ENCODE assay signal across 9 mouse cellular contexts in genomic region chr11:69092386-69092751, GRCm38 (mm10). TPM values are rescaled to one million over a fixed set of nuclear protein-coding genes. Genes with fewer than 3 reads are reported as not detected.
DNase-seq lines count a peak whose midpoint lies in the region; ATAC-seq and TF ChIP-seq lines count a peak whose summit lies in the region.
"Had no signal": no experiment of that assay in that cellular context is flagged by ENCODE, and none has a peak within 500 bp of the region (broad histone marks: within the 10 kb centered on the region; RNA-seq: fewer than 3 reads in every experiment).

No protein-coding gene starts in this region.

- peak; percentile 65 for DNase-seq in forebrain, embryonic 14.5 days (ENCODE audit: low spot score)
- DNase-seq in cerebellum, adult 11-12 months = peak; percentile 85
- peak; percentile 86 to 87 for DNase-seq in gastrocnemius, postnatal 36 days
- peak; percentile 86 to 87 for DNase-seq in layer of hippocampus, postnatal 10 days (ENCODE audit: low spot score in 2 of 2)
- peak; percentile 93 for DNase-seq in naive thymus-derived CD4-positive, alpha-beta T cell, adult 2 months (ENCODE audit: low read depth)
- DNase-seq in thymus, adult 18-20 months = peak; percentile 63 to 75

- no peaks in the 10 kb centered on the region for H3K27me3 ChIP-seq in forebrain, embryonic 14.5 days (replicated peaks; ENCODE audit: control insufficient read depth, insufficient read depth, low read length)
- no peaks in the 10 kb centered on the region for H3K27me3 ChIP-seq in forebrain, embryonic 16.5 days (replicated peaks; ENCODE audit: control insufficient read depth, insufficient read depth, low read length)
- H3K27me3 ChIP-seq in ES-Bruce4 (ENCODE audit: control insufficient read depth, insufficient read depth, low read length, poor library complexity, severe bottlenecking) = no peaks in the 10 kb centered on the region
- H3K27me3 ChIP-seq: limb, embryonic 13.5 days had no signal

- WGBS in forebrain, embryonic 14.5 days = 5% methylated on average over 3 of the region's 3 CpGs
- 0% methylated on average over 3 of the region's 3 CpGs for WGBS in forebrain, embryonic 16.5 days

- H3K4me3 ChIP-seq in forebrain, embryonic 14.5 days (ENCODE audit: low read depth, low read length) = no peak overlapping the region
- no peak overlapping the region for H3K4me3 ChIP-seq in forebrain, embryonic 16.5 days (replicated peaks; ENCODE audit: low read length)
- no peak overlapping the region for H3K4me3 ChIP-seq in ES-Bruce4 (ENCODE audit: low read depth, low read length)
- H3K4me3 ChIP-seq: limb, embryonic 13.5 days had no signal

- TF ChIP-seq CTCF in ES-Bruce4 (IDR thresholded peaks at IDR 0.05; ENCODE audit: low read depth, low read length) = peak; percentile 68

- no peak for ATAC-seq in forebrain, embryonic 14.5 days
- no peak for ATAC-seq in forebrain, embryonic 16.5 days

- H3K9me3 ChIP-seq in forebrain, embryonic 14.5 days (replicated peaks; ENCODE audit: control insufficient read depth, low read length) = no peaks in the 10 kb centered on the region
- no peaks in the 10 kb centered on the region for H3K9me3 ChIP-seq in forebrain, embryonic 16.5 days (ENCODE audit: control insufficient read depth, low read length)
- H3K9me3 ChIP-seq in ES-Bruce4 (replicated peaks; ENCODE audit: control insufficient read depth, insufficient read depth, low read length, poor library complexity, severe bottlenecking) = no peaks in the 10 kb centered on the region
- H3K9me3 ChIP-seq: limb, embryonic 13.5 days had no signal

- no peak for TF ChIP-seq POLR2A in ES-Bruce4 (IDR thresholded peaks at IDR 0.05; ENCODE audit: insufficient read depth, low read length)

- no peak overlapping the region for H3K9ac ChIP-seq in forebrain, embryonic 14.5 days (ENCODE audit: low read length)
- no peak overlapping the region for H3K9ac ChIP-seq in forebrain, embryonic 16.5 days (replicated peaks; ENCODE audit: low read depth, low read length)
- H3K9ac ChIP-seq in ES-Bruce4 (ENCODE audit: low read depth, poor library complexity, severe bottlenecking) = no peak overlapping the region

- H3K4me2 ChIP-seq in forebrain, embryonic 14.5 days (ENCODE audit: low read length) = no peak overlapping the region
- no peak overlapping the region for H3K4me2 ChIP-seq in forebrain, embryonic 16.5 days (ENCODE audit: low read length)
- H3K4me2 ChIP-seq: limb, embryonic 13.5 days had no signal

- no peak overlapping the region for H3K27ac ChIP-seq in forebrain, embryonic 14.5 days (ENCODE audit: low read depth, low read length)
- H3K27ac ChIP-seq in forebrain, embryonic 16.5 days (ENCODE audit: low read length) = no peak overlapping the region
- H3K27ac ChIP-seq in ES-Bruce4 (ENCODE audit: insufficient read depth, low read length) = peak overlapping the region; percentile 52
- H3K27ac ChIP-seq: limb, embryonic 13.5 days had no signal

- intact Hi-C loops in gastrocnemius, postnatal 36 days (cut with DNase I) = loop anchor here (10.0 kb wide), 2 partner anchors 322 to 892 kb away; partner anchors contain the start of genes Ctdnep1, Elp5 and Kdm6b

- H3K4me1 ChIP-seq in forebrain, embryonic 14.5 days (ENCODE audit: control insufficient read depth, insufficient read depth, low read length) = peaks cover 40% of the 10 kb centered on the region
- peaks cover 58% of the 10 kb centered on the region for H3K4me1 ChIP-seq in forebrain, embryonic 16.5 days (replicated peaks; ENCODE audit: control insufficient read depth, insufficient read depth, low read length)
- H3K4me1 ChIP-seq in ES-Bruce4 (ENCODE audit: control insufficient read depth, insufficient read depth, low read length) = no peaks in the 10 kb centered on the region

- TF ChIP-seq EP300 in ES-Bruce4 (IDR thresholded peaks at IDR 0.05; ENCODE audit: insufficient read depth, low read depth, low read length) = no peak

- peaks cover 30% of the 10 kb centered on the region for H3K36me3 ChIP-seq in forebrain, embryonic 14.5 days (ENCODE audit: control insufficient read depth, insufficient read depth, low read length)
- H3K36me3 ChIP-seq in forebrain, embryonic 16.5 days (ENCODE audit: control insufficient read depth, insufficient read depth) = 0 out of 2 replicates have a peak, but pooled peaks cover 2% of the 10 kb centered on the region
- H3K36me3 ChIP-seq in ES-Bruce4 (ENCODE audit: control insufficient read depth, insufficient read depth, low read length, poor library complexity, severe bottlenecking) = peaks cover 13% of the 10 kb centered on the region

RNA-seq across cellular contexts. Expression of gene Per1, which starts 2.6 kb away (rescaled TPM):
- polyA plus RNA-seq in forebrain, embryonic 14.5 days (2014; fragmentation: Nextera tagmentation; extraction: Ambion mirVana) = 6.8 and 11.6 TPM in 2 replicates
- polyA plus RNA-seq in forebrain, embryonic 16.5 days (2015; fragmentation: Nextera tagmentation; extraction: Ambion mirVana) = 11.8 and 12.1 TPM in 2 replicates
- 25.0 and 29.3 TPM in 2 replicates for polyA plus RNA-seq in ES-Bruce4 (2011; ENCODE audit: insufficient read depth, insufficient read length, low read depth, missing spikeins)
- 10 to 100 TPM; 60.9 to 89.0 TPM for total RNA-seq in gastrocnemius, postnatal 36 days (2021)
- total RNA-seq in layer of hippocampus, postnatal 10 days (2021) = 10 to 100 TPM; 54.4 to 67.2 TPM

RNA-seq across cellular contexts. Expression of gene Vamp2, which starts 4.1 kb away (rescaled TPM):
- 124 and 188 TPM in 2 replicates for polyA plus RNA-seq in forebrain, embryonic 14.5 days (2014; fragmentation: Nextera tagmentation; extraction: Ambion mirVana)
- polyA plus RNA-seq in forebrain, embryonic 16.5 days (2015; fragmentation: Nextera tagmentation; extraction: Ambion mirVana) = 217 and 259 TPM in 2 replicates
- 39.5 and 41.6 TPM in 2 replicates for polyA plus RNA-seq in ES-Bruce4 (2011; ENCODE audit: insufficient read depth, insufficient read length, low read depth, missing spikeins)
- total RNA-seq in gastrocnemius, postnatal 36 days (2021) = 10 to 100 TPM; 26.7 to 38.1 TPM
- total RNA-seq in layer of hippocampus, postnatal 10 days (2021) = 1,000 to 10,000 TPM in 1 of 2 experiments, 100 to 1,000 TPM in 1; 909 to 1,029 TPM

RNA-seq across cellular contexts. Expression of gene Tmem107, which starts 21.8 kb away (rescaled TPM):
- 45.2 and 49.6 TPM in 2 replicates for polyA plus RNA-seq in forebrain, embryonic 14.5 days (2014; fragmentation: Nextera tagmentation; extraction: Ambion mirVana)
- 43.7 and 48.4 TPM in 2 replicates for polyA plus RNA-seq in forebrain, embryonic 16.5 days (2015; fragmentation: Nextera tagmentation; extraction: Ambion mirVana)
- 17.1 and 24.7 TPM in 2 replicates for polyA plus RNA-seq in ES-Bruce4 (2011; ENCODE audit: insufficient read depth, insufficient read length, low read depth, missing spikeins)
- total RNA-seq in gastrocnemius, postnatal 36 days (2021) = 1 to 10 TPM; 3.4 TPM
- total RNA-seq in layer of hippocampus, postnatal 10 days (2021) = 10 to 100 TPM; 10.4 to 14.0 TPM

RNA-seq across cellular contexts. Expression of gene Hes7, which starts 27.8 kb away (rescaled TPM):
- 0.23 and 0.24 TPM in 2 replicates for polyA plus RNA-seq in forebrain, embryonic 14.5 days (2014; fragmentation: Nextera tagmentation; extraction: Ambion mirVana)
- 0.26 and 0.67 TPM in 2 replicates for polyA plus RNA-seq in forebrain, embryonic 16.5 days (2015; fragmentation: Nextera tagmentation; extraction: Ambion mirVana)
- polyA plus RNA-seq in ES-Bruce4 (2011; ENCODE audit: insufficient read depth, insufficient read length, low read depth, missing spikeins) = not detected in 2 replicates
- not detected for total RNA-seq in gastrocnemius, postnatal 36 days (2021)
- total RNA-seq in layer of hippocampus, postnatal 10 days (2021) = under 1 TPM; 0.54 to 0.96 TPM

RNA-seq across cellular contexts. Expression of gene 9130213A22Rik, which starts 30.0 kb away (rescaled TPM):
- 0.14 TPM in 2 replicates for polyA plus RNA-seq in forebrain, embryonic 14.5 days (2014; fragmentation: Nextera tagmentation; extraction: Ambion mirVana)
- 0.39 and 0.71 TPM in 2 replicates for polyA plus RNA-seq in forebrain, embryonic 16.5 days (2015; fragmentation: Nextera tagmentation; extraction: Ambion mirVana)
- not detected in 2 replicates for polyA plus RNA-seq in ES-Bruce4 (2011; ENCODE audit: insufficient read depth, insufficient read length, low read depth, missing spikeins)
- not detected for total RNA-seq in gastrocnemius, postnatal 36 days (2021)
- total RNA-seq in layer of hippocampus, postnatal 10 days (2021) = under 1 TPM; 0.59 to 0.89 TPM
